Mouse (Mus musculus): ENCODE results near the gene Foxn4.

- TF ChIP-seq CTCF (IDR thresholded peaks at IDR 0.05; ENCODE audit: borderline replicate concordance, insufficient read depth, low read length): no peak
- TF ChIP-seq POLR2A (IDR thresholded peaks at IDR 0.05; ENCODE audit: low read depth, low read length): no peak
Observed at GRCm38 (mm10) chr5:114206158-114206557, 67.4 kb downstream of the Foxn4 start.
